Mouse (Mus musculus): ENCODE data around the gene Slc13a5. TPM values are rescaled to one million over a fixed set of nuclear protein-coding genes. Genes with fewer than 3 reads are reported as not detected.

Gene Slc13a5
- polyA plus RNA-seq, 1 experiment from 2014 or later = 0.04 TPM

DNA sequence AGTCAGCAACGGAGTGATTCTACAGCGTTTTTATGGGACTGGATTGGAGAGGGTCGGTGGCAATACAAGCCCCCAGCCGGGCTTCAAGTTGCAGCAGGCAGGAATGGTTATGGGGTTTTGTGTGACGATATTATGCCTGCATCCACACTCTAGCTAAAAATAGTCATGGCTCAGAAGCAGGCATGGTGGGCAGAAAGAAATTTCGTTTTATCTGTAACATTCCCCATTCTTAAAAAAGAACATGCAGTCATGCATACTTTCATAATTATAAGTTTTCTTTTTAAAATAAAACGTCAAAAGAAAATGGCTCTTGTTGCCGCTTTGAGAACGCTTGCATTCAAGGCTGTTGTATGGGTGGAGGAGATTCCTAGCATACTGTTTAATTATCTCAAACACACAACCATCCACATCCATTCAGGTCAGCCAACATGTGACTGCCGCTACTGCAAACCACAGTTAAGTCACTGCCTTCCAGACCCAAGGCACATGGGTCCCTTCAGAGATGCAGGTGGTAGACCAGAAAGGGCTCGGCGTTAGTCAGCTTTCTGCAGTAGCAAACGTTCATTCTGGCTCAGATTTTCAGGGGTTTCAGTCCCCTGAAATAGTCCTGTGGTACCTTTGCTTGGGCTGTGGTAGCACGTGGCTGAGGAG, 17.6 kb upstream of the Slc13a5 start:
- no peak for TF ChIP-seq CTCF (IDR thresholded peaks at IDR 0.05; ENCODE audit: low read depth)
- DNase-seq (ENCODE audit: low spot score) = no peak
- Histone ChIP-seq H3K36me3 (ENCODE audit: insufficient read depth, low read length) (no peaks in the 10 kb centered on the region), H3K9me3 (replicated peaks; ENCODE audit: low read length) (no peaks in the 10 kb centered on the region), H3K4me1 (replicated peaks; ENCODE audit: insufficient read depth, low read length) (no peaks in the 10 kb centered on the region), H3K9ac (ENCODE audit: low read depth, low read length) (no peak overlapping the region), H3K27ac (no peak overlapping the region), H3K27me3 (ENCODE audit: insufficient read depth, low read length) (no peaks in the 10 kb centered on the region), H3K4me2 (ENCODE audit: low read length) (no peak overlapping the region), H3K4me3 (replicated peaks; ENCODE audit: low read depth, low read length) (no peak overlapping the region)
- WGBS = 78% methylated on average over 14 of the region's 14 CpGs
- ATAC-seq (replicated peaks; ENCODE audit: low FRiP score, low read depth) = no peak

DNA sequence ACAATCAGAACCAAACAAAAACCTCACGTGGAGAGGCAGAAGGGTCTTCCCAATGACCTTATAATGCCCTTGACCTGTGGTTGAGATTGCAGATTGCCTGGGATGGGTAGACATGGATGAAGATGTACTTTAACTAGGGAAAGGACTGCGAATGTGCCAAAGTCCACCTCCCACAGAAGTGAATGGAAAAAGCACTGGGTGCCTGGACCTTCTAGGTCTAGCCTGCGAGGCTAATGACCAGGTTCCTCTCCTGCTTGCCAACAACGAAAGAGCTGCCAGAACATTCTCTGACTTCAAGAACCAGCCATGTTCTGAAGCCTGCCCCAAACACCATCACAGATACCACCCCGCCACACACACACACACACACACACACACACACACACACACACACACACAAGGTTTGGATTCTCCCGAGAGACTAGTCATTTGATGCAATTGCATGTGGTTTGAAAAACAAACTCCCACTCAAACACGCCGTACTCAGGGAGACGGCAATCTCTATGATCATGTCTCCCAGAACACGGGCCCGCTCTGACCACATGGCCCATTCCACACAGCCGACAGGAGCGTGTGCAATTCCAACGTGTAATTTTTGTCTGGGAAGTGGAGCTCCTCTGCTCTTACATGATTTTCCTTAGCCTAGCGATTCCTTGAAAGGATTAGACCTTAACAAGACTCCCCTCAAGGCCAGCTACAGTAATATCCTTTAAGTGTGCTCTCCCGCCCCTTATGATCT, 16.6 kb upstream of the Slc13a5 start:
- no peak overlapping the region for H3K9ac ChIP-seq (ENCODE audit: low read depth, low read length)
- no peak for TF ChIP-seq CTCF (IDR thresholded peaks at IDR 0.05; ENCODE audit: low read depth)
- no peaks in the 10 kb centered on the region for H3K9me3 ChIP-seq (replicated peaks; ENCODE audit: low read length)
- DNase-seq (ENCODE audit: low spot score) (no peak), ATAC-seq (replicated peaks; ENCODE audit: low FRiP score, low read depth) (no peak)
- no peaks in the 10 kb centered on the region for H3K36me3 ChIP-seq (ENCODE audit: insufficient read depth, low read length)
- WGBS = 78% methylated on average over 16 of the region's 16 CpGs
- H3K27me3 ChIP-seq (ENCODE audit: insufficient read depth, low read length) = no peaks in the 10 kb centered on the region
- no peak overlapping the region for H3K27ac ChIP-seq
- H3K4me3 ChIP-seq (replicated peaks; ENCODE audit: low read depth, low read length) = no peak overlapping the region
- H3K4me1 ChIP-seq (replicated peaks; ENCODE audit: insufficient read depth, low read length) = no peaks in the 10 kb centered on the region
- no peak overlapping the region for H3K4me2 ChIP-seq (ENCODE audit: low read length)

DNA sequence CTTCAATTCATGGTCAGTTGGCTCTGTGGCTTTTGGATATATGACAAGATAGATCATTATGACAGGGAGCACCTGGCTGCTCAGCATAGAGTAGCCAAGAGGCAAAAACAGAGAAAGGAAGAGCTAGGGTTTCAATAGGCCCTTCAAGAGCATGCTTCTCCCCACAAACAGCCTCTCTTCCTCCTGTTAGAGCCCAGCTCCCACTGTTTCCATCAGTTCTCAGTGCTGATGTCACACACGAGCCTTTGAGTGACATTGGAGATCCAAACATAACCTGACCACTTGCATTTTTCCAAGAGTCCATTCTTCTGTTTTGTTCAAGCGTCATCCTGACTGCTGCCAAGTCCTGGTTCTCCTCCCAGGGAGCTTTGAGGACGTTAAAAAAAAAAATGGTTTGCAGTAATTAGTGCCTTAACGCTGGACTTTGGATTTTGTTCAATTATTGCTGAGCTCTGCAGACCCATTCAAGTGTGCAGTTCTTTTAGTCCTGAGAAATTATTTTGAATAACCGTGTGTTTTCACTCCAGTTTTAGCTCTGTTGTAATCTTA, 14.9 kb upstream of the Slc13a5 start:
- no peak for DNase-seq (ENCODE audit: low spot score)
- Histone ChIP-seq H3K4me3 (replicated peaks; ENCODE audit: low read depth, low read length) (no peak overlapping the region), H3K9me3 (replicated peaks; ENCODE audit: low read length) (no peaks in the 10 kb centered on the region), H3K9ac (ENCODE audit: low read depth, low read length) (no peak overlapping the region), H3K4me1 (replicated peaks; ENCODE audit: insufficient read depth, low read length) (no peaks in the 10 kb centered on the region), H3K27ac (no peak overlapping the region), H3K36me3 (ENCODE audit: insufficient read depth, low read length) (no peaks in the 10 kb centered on the region), H3K4me2 (ENCODE audit: low read length) (no peak overlapping the region), H3K27me3 (ENCODE audit: insufficient read depth, low read length) (no peaks in the 10 kb centered on the region)
- TF ChIP-seq CTCF (IDR thresholded peaks at IDR 0.05; ENCODE audit: low read depth) = no peak
- WGBS = 50% methylated on average over 5 of the region's 5 CpGs
- ATAC-seq (replicated peaks; ENCODE audit: low FRiP score, low read depth) = no peak

DNA sequence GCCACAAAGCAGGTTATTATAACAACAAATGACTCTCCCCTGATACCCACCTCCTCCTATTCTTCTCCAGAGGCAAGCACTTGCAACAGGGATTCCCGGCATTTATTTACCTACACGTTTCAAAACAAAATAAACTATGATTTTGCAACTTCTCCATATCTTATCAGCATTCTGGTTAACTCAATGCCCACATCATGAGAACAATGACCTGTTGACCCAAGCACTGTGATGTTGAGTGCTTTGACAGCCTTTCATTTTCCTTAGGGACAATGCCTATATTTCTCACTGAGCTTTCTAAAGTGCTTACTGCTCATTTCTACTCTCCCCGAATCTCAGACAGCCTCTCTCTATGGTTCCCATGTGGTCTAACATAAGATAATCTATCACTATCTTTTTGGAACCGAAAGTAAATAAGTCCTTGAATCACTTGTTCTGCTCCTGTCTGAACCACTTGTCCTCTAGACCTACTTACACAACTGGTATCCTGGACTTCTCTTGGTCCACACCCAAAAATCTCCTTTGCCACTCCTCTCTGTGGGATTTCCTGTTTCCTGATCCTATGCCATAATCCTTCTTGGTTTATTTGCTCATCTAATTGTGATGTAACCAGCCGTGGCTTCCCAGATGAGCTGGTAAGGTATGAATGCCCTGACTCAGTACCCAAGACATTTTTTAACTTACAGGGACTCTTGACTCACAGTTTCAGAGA, 14.3 kb upstream of the Slc13a5 start:
- WGBS = 85% methylated on average over 5 of the region's 5 CpGs
- H3K4me2 ChIP-seq (ENCODE audit: low read length) = no peak overlapping the region
- no peaks in the 10 kb centered on the region for H3K4me1 ChIP-seq (replicated peaks; ENCODE audit: insufficient read depth, low read length)
- no peaks in the 10 kb centered on the region for H3K36me3 ChIP-seq (ENCODE audit: insufficient read depth, low read length)
- ATAC-seq (replicated peaks; ENCODE audit: low FRiP score, low read depth) = no peak
- no peak for TF ChIP-seq CTCF (IDR thresholded peaks at IDR 0.05; ENCODE audit: low read depth)
- no peak overlapping the region for H3K4me3 ChIP-seq (replicated peaks; ENCODE audit: low read depth, low read length)
- DNase-seq (ENCODE audit: low spot score) = no peak
- H3K9ac ChIP-seq (ENCODE audit: low read depth, low read length) = no peak overlapping the region
- no peaks in the 10 kb centered on the region for H3K9me3 ChIP-seq (replicated peaks; ENCODE audit: low read length)
- H3K27ac ChIP-seq = no peak overlapping the region
- H3K27me3 ChIP-seq (ENCODE audit: insufficient read depth, low read length) = no peaks in the 10 kb centered on the region

DNA sequence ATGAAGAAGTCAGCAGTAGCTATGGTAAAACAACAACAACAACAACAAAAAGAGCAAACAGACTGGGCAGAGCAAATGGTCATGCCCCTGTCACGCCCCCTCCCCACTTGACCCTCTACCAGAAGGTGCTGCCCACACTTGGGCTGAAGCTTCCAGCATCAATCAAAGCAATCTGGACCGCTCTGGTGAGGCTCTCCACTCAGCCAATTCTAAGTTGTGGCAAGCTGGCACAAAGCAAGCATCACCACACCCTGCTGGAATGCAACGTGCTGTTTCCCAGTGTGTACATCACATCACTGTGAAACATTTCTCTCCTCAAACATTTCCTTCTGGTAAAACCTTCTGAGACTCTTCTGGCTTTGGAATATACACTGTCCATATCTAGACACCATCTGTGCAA, 6.3 kb upstream of the Slc13a5 start:
- Histone ChIP-seq H3K9me3 (replicated peaks; ENCODE audit: low read length) (no peaks in the 10 kb centered on the region), H3K9ac (ENCODE audit: low read depth, low read length) (no peak overlapping the region), H3K4me2 (ENCODE audit: low read length) (no peak overlapping the region), H3K36me3 (ENCODE audit: insufficient read depth, low read length) (no peaks in the 10 kb centered on the region), H3K4me1 (replicated peaks; ENCODE audit: insufficient read depth, low read length) (no peaks in the 10 kb centered on the region), H3K27ac (no peak overlapping the region), H3K4me3 (replicated peaks; ENCODE audit: low read depth, low read length) (no peak overlapping the region), H3K27me3 (ENCODE audit: insufficient read depth, low read length) (no peaks in the 10 kb centered on the region)
- no peak for DNase-seq (ENCODE audit: low spot score)
- ATAC-seq (replicated peaks; ENCODE audit: low FRiP score, low read depth) = no peak
- no peak for TF ChIP-seq CTCF (IDR thresholded peaks at IDR 0.05; ENCODE audit: low read depth)
- 59% methylated on average over 3 of the region's 3 CpGs for WGBS

DNA sequence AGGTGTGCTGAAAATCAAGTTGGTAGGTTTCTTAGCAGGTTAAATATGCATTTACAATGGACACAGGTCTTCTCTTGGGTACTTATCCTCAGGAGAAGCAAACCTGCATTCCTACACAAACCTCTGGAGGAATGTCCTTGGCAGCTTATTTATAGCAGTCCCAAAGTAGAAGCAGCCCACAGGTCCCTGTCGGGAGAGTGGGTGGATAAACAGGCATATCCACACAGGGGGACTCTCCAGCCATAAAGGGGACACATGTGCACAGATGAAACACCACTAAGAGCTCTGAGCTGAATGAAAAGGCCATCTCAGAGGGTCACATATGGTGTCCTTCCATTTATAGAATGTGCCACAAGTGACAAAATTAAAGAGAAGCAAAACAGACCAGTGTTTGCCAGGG, 4.7 kb upstream of the Slc13a5 start:
- TF ChIP-seq CTCF (IDR thresholded peaks at IDR 0.05; ENCODE audit: low read depth) = no peak
- Histone ChIP-seq H3K4me3 (replicated peaks; ENCODE audit: low read depth, low read length) (no peak overlapping the region), H3K27ac (no peak overlapping the region), H3K27me3 (ENCODE audit: insufficient read depth, low read length) (0 out of 2 replicates have a peak, but pooled peaks cover 7% of the 10 kb centered on the region), H3K9ac (ENCODE audit: low read depth, low read length) (no peak overlapping the region), H3K4me1 (replicated peaks; ENCODE audit: insufficient read depth, low read length) (no peaks in the 10 kb centered on the region), H3K4me2 (ENCODE audit: low read length) (no peak overlapping the region), H3K9me3 (replicated peaks; ENCODE audit: low read length) (no peaks in the 10 kb centered on the region), H3K36me3 (ENCODE audit: insufficient read depth, low read length) (no peaks in the 10 kb centered on the region)
- WGBS = 19% methylated on average over 1 of the region's 1 CpGs
- no peak for ATAC-seq (replicated peaks; ENCODE audit: low FRiP score, low read depth)
- no peak for DNase-seq (ENCODE audit: low spot score)

Measured in kidney, postnatal 0 days (tissue).